Mouse (Mus musculus): ENCODE data around the gene Pik3ip1.

Gene Pik3ip1

DNA sequence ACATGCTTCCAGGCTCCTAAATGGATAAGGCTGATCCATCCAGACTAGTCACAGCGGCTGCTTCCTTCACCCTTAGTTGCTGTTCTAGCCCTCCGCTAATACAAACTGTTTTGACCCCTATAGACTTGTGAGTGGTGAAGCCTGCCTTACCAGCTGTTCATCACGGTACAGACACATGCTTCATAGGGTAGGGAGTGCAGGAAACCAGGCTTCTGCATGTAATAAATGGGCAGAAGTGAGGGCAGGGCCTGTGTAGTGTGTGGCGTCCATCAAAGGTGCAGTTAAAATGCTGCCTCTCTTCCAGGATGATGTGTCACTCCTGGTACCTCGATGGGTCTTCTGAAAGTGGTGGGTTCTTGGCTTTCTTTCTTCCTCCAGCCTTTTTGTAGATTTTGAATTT lies 7.8 kb downstream of the Pik3ip1 start:
- no peak for DNase-seq

GRCm38 (mm10) chr11:3341476-3341875 lies 11.3 kb downstream of the Pik3ip1 start:
- no peak for DNase-seq

DNA sequence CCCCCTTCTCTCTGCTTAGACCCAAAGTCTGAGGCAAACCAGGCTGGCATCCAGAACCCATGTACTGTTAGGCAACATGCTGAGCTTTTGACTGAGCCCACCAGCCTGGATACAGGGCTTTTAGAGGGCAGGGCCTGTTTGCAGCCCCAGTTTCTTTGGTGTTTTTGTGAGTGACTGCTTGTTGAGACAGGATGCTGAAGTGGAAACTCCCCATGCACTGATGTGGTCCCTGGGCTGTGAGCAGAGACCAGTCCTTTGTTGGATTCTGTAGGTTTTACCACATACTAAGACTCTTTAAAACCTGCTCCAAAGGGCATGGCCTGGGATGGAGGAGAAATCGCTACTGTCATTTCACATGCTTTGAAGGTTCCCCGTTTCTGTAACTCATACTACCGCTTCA lies 14.7 kb downstream of the Pik3ip1 start:
- DNase-seq, result no peak

DNA sequence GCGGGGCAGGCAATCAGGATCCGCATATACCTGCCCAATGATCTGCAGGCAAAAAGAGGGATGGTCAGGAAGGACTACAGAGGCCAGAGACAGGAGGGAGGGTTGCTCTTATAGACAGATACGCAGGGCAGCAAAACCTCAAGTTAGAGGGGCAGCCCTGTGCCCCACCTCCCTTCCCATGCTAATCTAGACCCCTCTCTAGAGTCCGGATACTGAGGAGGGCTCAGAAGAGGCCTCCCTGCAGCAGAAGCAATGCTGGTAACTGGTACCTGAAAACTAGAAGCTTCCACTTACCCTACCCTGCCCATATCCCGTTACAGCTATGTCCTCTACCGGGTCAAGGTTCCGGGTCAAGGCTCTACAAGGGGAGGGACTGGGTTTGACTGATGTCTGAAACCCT lies 16.1 kb downstream of the Pik3ip1 start:
- no peak for DNase-seq

- peak; percentile 83 for DNase-seq
Observed at GRCm38 (mm10) chr11:3347091-3347834, 17.1 kb downstream of the Pik3ip1 start.

DNA sequence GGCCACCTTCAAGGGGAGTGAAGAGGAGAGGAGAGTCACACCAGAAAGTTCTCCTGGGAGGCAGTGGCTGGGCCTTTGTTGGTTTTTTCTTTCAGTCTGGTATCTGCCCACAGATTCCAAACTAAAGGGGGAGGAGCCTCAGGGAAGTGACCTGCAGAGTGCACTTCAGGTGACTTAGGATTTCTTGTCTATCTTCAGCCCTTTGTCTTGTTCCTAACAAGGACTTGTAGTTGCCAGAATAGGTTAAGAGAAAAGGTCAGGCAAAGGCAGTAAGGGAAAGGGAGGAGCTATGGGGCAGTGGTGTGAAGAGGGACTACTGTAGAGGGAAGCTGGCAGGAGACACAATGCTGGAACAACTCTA lies 17.6 kb downstream of the Pik3ip1 start:
- DNase-seq, result no peak

DNA sequence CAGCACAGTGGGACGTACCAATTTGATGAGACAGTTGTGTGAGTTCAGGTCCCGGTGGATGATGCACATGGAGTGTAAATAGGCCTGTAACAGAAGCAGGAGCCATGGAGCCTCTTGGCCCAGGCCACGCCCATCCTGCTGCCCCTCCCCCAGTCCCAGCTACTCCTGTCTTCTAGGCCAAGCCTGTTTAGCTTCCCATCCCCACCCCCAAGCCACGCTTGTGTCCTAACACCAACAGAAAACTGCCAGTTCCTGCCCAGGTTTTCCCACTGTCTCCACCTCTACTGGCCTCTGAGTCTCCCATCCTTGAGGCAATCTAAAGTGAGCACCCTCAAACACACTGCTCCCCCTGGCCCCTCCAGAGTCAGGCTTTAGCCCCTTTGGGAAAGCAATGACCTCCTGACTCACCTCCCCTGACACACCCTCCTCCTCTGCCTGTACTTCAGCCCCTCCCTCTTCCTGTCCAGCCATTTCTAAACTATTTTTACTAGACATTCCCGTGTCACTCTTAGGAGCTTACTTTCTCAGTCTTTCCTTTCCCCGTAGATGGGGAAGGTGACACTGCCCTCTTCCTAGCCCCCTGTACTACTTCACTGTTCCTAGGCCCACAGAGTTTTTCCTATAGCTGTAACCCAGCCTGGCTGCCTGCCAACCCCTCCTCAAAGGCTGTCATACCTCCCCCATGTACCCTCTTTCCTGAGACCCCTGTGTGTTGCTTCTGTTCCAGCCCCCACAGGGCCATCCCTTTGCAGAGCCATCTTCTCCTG lies 18.6 kb downstream of the Pik3ip1 start:
- DNase-seq, result peak; percentile 61

- no peak for DNase-seq
Observed at GRCm38 (mm10) chr11:3349343-3349695, 19.1 kb downstream of the Pik3ip1 start.

- no peak for DNase-seq
Observed at GRCm38 (mm10) chr11:3352131-3352530, 21.9 kb downstream of the Pik3ip1 start.

DNA sequence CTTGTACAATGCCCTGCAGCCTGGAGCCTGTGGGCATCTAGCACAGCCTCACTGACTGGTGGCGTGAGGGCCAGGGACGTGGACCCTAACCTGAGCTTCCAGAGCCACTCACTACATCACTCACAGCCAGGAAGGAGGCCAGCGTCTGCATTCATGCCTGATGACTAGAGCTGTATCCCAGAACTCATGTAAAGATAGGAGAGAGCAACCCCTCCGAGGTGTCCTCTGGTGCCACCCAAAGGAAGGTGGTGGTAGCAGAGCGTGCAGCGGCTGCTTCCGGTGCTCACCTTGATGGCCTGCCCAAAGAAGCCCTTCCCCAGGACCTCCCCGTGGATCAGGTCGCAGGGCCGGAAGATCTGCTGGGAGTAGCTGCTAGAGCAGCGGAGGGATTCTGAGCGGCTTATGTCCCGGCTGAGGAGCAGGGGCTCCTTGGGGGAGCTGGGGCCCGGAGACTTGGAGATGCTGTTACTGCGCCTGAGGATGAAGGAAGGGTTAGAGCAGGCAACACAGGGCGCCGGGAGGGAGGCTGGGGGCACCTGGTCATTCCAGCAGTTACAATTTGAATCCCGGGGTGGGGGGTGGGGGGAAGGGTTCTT lies 22.9 kb downstream of the Pik3ip1 start:
- no peak for DNase-seq

DNA sequence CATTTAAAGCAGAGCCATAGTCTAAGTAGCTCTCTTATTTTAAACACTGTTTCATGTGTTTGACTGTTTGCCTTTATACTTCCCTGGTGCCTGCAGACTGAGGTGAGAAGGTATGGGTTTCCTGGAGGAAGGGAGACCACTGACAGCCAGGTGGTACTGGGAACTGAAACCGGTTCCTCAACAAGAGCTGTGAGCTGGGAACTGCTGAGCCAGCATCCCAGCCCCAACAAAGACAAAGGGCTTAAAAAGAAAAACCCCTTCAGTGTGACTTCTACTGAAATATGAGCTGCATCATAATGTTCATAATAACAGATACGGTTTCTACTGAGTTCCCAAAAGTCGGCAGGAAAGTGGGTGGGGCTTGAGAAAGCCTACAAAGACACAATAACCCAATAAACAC lies 32.7 kb downstream of the Pik3ip1 start:
- DNase-seq, result no peak

GRCm38 (mm10) chr11:3366411-3366810 lies 36.2 kb downstream of the Pik3ip1 start:
- no peak for DNase-seq

DNA sequence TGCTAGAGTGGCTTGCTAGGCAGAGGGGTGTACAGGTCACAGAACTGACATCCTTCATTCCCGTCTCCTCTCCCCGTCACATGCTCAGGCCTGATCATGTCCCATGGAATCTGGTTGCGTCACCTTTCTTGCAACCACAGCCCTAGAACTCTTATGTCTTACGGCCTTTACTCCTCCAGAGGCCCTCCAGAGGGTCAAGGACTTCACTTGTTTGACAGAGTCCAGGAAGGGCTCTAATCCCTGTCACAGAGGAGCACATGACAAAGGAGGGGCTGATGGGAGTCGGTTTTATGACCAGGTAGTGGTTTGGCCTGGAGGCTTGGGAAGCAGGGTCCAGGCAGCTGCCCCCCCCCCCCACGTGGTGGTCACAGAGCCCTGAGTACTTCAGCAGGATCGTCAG lies 38.8 kb downstream of the Pik3ip1 start:
- no peak for DNase-seq

GRCm38 (mm10) chr11:3369449-3369848 lies 39.2 kb downstream of the Pik3ip1 start:
- DNase-seq, result no peak

GRCm38 (mm10) chr11:3370162-3370561 lies 40.0 kb downstream of the Pik3ip1 start:
- peak; percentile 32 for DNase-seq

DNA sequence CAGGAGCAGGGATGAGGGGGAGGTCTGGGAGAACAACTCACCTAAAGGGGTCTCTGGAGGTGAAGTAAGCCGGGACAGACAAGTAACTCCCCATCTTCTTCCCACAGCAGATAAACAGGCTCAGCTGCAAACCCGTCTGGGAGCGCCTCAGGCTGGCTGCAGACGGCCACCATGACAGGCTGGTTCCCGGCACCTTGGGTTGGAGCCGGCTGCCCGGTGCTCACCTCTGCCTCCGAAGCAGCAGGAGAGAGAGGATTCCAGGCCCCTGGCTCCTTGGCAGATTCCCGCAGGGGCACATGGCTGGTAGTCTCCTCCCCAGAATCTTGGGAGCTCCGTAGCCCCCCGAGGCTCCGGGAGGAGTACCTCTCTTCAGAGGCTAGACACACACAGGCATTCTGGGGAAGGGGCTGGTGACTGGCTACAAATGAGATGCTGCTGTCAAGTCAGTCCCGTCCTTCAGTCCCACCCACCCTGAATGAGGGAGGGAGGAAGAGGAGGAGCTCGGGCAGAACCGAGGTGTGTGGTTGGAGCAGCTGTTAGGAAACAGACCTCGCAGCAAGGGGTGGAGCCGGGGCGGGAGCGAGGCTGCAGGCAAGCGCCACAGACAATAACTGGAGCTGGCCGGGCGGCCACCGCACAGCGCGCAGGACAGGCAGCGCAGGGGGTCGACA lies 40.9 kb downstream of the Pik3ip1 start:
- DNase-seq, result peak; percentile 86

GRCm38 (mm10) chr11:3371599-3372295 lies 41.5 kb downstream of the Pik3ip1 start:
- peak; percentile 28 for DNase-seq

DNA sequence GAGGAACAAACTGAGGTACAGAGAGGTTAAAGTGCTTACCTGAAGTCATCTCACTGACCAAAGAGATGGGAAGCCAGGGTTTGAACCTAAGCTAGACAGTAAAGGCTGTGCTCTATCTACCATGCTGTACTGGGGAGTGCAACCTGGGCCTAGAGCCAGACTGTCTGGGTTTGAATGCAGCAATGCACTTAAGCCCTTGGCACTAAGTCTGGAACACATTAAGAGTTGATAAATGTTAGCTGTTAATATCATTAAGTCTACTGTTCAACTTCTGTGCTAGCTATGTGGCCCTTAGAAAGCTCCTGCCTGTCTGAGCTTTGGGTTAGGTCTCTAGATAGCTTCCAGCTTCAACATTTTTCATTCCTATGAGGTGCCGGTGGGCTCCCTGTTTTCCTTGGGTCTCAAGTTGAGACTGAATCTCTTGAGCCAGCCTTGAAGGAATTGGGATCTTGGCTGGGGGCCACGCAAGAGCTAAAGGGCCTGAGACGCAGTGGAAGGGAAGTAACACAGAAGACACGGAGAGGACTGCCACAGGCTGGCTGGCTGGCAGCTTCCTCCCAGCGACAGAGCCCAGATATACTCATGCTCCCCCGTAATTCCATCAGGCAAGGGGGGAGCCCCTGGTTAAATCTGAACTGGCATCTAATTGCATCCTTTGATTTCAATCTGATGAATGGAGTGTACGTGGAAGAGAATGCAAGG lies 43.5 kb downstream of the Pik3ip1 start:
- no peak for DNase-seq

- no peak for DNase-seq
Observed at GRCm38 (mm10) chr11:3374293-3374645, 44.1 kb downstream of the Pik3ip1 start.

DNA sequence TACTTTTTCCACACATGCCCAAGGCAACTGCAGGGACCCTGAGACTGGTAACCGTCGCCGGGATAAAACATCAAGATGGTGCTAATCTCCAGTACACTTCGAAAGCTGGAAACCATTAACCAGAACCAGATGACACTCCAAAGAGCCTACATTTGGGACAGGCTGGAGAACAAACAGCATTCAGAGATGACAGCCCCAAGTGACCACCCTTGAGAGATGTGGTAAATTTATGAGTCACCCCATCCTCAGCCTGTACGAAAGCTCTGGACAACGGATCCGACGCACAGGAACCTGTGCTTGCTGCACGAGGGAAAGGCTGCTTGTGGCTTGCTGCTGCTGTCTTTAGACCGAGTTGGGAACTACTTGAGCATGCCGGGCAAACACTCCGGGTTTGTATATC lies 44.5 kb downstream of the Pik3ip1 start:
- DNase-seq, result no peak

DNA sequence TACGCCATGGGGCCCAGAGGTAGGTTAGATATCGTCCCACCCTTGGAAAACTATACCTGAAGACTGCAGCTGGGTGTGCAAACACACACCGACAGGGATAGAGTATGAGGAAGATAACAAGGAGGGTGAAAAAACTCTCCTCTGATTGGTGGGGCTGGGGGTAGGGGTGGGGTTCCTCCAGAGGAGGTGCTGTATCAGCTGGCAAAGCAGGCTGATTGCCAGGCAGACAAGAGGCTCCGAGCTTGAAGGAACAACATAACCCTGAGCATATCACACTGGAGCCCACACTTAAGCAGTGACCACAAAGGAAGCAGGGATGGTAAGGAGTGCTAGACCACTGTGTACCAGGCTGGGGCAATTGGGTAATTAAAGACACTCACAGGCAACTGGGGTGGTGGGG lies 49.2 kb downstream of the Pik3ip1 start:
- DNase-seq, result no peak

DNA sequence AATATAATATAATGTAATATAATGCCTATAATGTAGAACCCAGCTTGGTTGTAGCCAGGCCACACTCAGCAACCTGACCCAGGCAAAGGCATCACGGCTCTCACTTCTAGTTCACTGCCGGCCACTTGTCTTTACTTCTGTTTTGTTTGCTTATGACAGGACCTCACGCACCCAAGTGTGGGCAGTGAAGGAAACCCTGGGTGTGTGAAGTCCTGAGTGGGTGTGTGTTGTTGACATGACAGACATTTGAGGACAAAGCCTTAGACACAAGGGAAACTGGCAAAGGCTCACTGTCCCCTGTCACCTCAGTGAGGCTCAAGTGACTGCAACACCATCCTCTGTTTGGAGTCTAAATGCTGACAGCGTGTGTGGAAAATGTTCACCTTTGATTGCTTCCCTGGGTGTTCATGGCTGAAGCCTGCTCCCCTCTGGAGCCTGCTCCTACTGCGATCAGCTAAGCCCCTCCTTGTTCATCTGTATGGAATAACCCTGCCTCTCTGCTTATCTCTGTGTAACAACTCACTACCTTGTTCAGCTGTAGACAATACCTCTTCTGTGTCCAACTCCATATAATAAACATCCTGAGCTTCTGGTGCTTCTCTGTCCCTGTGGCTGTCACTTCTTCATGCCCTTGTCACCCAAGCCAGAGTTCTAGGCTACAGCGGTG lies 51.1 kb downstream of the Pik3ip1 start:
- no peak for DNase-seq
